Mouse (Mus musculus): Measurements from ENCODE around the gene Plekha6. TPM values are rescaled to one million over a fixed set of nuclear protein-coding genes. Genes with fewer than 3 reads are reported as not detected.

Plekha6 gene
- 10 to 100 TPM; 42.1 to 45.9 TPM for total RNA-seq (2021)

- peak; percentile 36 for DNase-seq
Observed at GRCm38 (mm10) chr1:133163820-133164431, at the start of gene Plekha6. TSS of gene Plekha6 (plus strand) at chr1:133164210.

DNA sequence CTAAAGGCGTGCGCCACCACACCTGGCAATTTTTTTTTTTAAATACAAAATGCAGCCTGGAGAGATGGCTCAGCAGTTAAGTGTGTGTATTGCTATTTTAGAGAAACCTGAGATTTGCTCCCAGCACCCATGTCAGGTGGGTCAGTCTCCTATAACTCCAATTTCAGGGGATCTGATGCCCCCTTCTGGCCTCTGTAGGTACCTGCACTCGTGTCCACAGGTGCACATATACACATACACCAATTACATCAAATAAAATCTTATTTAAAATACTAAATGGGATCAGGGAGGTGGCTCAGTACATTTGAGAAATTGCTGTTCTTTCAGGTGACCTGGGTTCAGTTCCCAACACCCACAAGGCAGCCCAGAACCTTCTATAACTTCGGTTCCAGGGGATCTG lies 47.9 kb upstream of the Plekha6 start:
- no peak for DNase-seq

DNA sequence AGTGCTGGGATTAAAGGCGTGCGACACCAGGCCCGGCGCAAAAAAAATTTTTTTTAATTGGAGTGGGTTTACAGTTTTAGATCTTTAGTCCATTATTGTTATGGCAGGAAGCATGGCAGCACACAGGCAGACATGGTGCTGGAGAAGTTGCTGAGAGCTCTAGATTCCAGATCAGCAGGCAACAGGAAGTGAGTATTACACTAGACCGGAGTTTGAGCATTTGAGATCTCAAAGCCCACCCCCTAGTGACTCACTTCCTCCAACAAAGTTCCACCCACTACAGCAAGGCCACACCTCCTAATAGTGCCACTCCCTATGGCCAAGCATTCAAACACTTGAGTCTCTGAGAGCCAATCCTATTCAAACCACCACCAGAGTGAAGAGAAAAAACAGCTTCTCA lies 45.9 kb upstream of the Plekha6 start:
- no peak for DNase-seq

- DNase-seq: no peak
Observed at GRCm38 (mm10) chr1:133118844-133119243, 45.2 kb upstream of the Plekha6 start.

GRCm38 (mm10) chr1:133119931-133120712 lies 43.9 kb upstream of the Plekha6 start:
- DNase-seq: no peak

GRCm38 (mm10) chr1:133121246-133121645 lies 42.8 kb upstream of the Plekha6 start:
- no peak for DNase-seq

GRCm38 (mm10) chr1:133124137-133124536 lies 39.9 kb upstream of the Plekha6 start:
- no peak for DNase-seq

- no peak for DNase-seq
Observed at GRCm38 (mm10) chr1:133125640-133126364, 38.2 kb upstream of the Plekha6 start.

- DNase-seq: no peak
Observed at GRCm38 (mm10) chr1:133126365-133126740, 37.7 kb upstream of the Plekha6 start.

- DNase-seq: no peak
Observed at GRCm38 (mm10) chr1:133127328-133127727, 36.7 kb upstream of the Plekha6 start.

DNA sequence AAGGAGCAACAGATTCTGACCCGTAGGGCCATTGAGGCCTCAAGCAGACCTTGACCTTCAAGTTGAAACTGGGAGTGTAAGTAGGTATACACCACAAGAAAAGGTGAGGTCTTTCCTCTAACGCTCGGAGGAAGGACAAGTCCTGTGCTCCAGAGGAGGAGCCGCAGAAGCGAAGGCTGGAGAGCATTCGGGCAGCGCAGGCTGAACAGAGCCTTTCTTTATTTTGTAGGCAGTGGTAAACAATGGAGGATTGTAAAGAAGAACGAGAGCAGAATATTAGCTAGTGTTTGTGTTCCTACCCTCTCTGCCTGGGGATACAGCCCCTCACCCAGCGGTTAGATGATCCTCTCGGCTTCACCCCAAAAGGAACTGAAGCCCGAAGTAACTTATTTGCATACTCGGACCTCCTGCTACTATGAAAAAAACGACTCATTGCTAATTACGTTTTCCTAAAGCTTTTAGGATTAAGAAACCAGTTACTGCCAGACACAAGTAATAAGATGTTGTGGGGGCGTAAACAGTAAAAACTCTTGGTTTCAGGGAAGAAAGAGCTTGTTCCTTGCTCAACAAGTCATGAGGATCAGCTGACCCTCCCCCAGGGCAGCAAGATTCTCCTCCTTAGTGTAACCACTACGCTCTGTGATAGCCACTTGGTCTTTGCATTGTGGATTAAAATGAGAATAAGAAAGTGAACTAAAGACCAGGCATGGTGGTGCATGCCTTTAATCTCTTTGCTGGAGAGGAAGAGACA lies 34.4 kb upstream of the Plekha6 start:
- no peak for DNase-seq

- peak; percentile 98 for DNase-seq
Observed at GRCm38 (mm10) chr1:133130638-133131560, 33.1 kb upstream of the Plekha6 start, which contains the start of gene Ppp1r15b. TSS of gene Ppp1r15b (plus strand) at chr1:133131143.

DNA sequence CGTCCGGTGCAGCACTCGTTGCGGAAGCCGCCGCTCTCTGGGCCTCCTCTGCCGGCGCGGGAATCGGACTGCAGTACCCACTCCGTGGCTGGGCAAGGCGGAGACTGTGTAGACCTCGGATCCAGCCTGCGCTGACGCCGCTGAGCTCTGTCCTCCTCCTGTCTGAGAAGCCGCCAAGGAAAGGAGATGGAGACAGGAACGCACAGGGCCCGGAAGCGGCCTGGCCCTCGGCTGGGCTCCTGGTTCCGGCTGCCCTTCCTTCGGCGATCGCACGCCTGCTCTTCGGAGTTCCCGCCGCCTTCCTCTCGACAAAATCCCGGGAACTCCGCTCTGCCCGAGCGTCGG lies 32.5 kb upstream of the Plekha6 start:
- DNase-seq: no peak

- DNase-seq: no peak
Observed at GRCm38 (mm10) chr1:133131936-133132335, 32.1 kb upstream of the Plekha6 start.

DNA sequence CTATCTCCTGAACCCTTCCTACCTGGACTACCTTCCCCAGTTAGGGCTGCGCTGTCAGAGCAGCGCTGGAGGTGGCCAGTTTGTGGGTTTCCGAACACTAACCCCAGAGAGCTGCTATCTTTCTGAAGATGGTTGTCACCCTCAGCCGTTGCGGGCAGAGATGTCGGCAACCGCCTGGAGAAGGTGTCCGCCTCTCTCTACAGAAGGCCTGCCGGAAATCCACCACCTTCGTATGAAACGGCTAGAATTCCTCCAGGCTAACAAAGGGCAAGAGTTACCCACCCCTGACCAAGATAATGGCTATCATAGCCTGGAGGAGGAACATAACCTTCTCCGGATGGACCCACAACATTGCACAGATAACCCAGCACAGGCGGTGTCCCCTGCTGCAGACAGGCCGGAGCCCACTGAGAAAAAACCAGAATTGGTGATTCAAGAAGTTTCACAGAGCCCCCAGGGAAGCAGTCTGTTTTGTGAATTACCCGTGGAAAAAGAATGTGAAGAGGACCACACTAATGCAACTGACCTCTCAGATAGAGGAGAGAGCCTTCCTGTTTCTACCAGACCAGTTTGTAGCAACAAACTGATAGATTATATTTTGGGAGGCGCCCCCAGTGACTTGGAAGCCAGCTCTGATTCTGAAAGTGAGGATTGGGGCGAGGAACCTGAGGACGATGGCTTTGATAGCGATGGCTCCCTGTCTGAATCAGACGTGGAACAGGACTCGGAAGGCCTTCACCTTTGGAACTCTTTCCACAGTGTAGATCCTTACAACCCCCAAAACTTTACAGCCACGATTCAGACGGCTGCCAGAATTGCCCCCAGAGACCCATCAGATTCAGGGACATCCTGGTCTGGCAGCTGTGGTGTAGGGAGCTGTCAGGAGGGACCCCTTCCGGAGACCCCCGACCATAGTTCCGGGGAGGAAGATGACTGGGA lies 31.4 kb upstream of the Plekha6 start:
- peak; percentile 15 for DNase-seq

DNA sequence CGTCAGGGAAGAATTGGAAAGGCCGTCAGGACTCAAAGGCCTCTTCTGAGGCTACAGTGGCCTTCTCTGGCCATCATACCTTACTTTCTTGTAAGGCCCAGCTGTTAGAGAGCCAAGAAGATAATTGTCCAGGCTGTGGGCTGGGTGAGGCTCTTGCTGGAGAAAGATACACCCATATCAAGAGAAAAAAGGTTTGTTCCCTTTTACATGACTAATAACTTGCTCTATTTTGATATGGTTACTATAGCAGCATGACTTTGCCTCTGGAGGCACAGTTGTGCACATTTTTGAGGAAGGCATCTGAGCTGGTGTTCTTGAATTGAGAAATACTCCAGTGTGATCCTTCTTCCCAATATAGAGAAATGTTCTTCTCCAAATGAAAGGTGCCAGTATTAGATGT lies 30.6 kb upstream of the Plekha6 start:
- no peak for DNase-seq

DNA sequence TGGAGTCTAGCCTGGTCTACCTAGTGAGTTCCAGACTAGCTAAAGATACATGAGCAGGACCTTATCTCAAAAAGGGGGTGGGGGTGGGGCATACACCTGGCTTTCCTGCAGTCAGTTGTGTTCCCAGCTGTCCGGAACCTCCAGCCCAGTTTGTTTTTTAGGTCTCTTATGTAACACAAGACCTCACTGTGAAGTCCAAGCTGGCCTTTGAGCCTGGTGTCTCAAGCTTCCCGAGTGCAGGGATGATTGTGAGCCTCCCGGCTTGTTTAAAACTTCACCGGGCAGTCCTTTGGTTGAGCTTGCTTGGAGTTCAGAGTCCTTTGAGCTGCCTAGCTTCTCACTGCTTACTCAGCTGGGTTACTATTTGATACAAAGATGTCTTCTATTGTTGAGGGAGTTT lies 29.9 kb upstream of the Plekha6 start:
- no peak for DNase-seq

DNA sequence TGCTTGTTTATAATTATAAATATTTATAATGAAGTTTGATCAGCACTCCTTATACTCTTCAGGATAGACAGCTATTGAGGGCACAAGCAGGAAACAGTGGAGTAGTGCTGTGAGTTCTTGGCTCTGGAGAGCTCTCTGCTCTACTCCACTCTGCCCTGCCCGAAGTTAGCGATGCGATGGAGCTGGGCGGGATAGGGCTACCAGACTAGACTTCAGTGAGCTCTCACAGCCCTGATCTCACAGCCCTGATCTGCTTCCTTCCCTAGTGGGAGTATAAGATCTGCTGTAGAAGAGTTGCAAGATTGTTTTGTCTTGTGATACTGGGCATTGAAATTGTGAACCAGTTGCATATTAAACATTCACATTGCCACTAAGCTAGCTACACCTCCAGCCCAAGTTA lies 29.1 kb upstream of the Plekha6 start:
- peak; percentile 30 for DNase-seq

- no peak for DNase-seq
Observed at GRCm38 (mm10) chr1:133135808-133136207, 28.2 kb upstream of the Plekha6 start.

DNA sequence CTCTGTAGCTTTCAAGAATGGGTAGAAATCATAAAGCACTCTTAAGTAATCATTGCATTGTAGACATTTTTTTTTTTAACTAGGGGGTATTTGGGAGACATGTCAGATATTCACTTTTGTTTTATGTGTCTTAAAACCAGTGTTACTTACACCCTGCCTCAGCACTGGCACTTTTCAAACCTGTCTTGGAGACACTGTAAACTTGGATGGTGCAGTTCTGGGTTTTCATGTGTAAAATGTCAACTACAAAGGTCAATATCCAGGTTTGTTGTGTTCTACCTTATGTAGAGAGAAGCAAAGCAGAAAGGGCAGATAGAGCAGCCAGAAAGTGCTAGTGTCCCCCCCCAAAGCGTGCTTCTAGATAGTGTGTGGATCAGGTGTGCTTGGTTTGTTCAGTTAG lies 25.6 kb upstream of the Plekha6 start:
- no peak for DNase-seq
